Mouse (Mus musculus) heart, embryonic 15.5 days (tissue): ENCODE measurements at regions not wholly inside any gene's neighbourhood (a gene's known extent, or its start where the extent isn't known, plus 50 kb on each side); places are given as distances from the start of the nearest gene placed in this dataset.

Source experiments
- ATAC-seq: fragments of 200-750 bp; cut with Nextera tagmentation; replicated peaks from 2 replicates; pipeline ENCODE4 v1.8.0; 2017; ENCODE audit warnings: low read depth, moderate TSS enrichment; ENCODE audit not compliant: insufficient number of reproducible peaks, insufficient read depth, low FRiP score
- H3K27ac ChIP-seq: fragments of 300-500 bp; sonication (generic); 2 replicates; pipeline ENCODE4 v1.5.1; 2015; ENCODE audit warnings: mild to moderate bottlenecking, inconsistent platforms
- H3K27me3 ChIP-seq: fragments of 300-500 bp; sonication (generic); 2 replicates; pipeline ENCODE4 v1.6.1; 2015; ENCODE audit warnings: inconsistent platforms
- H3K36me3 ChIP-seq: fragments of 300-500 bp; sonication (generic); 2 replicates; pipeline ENCODE4 v1.6.1; 2015; ENCODE audit warnings: mild to moderate bottlenecking, inconsistent platforms
- H3K4me1 ChIP-seq: fragments of 300-500 bp; sonication (generic); replicated peaks from 2 replicates; pipeline ENCODE4 v1.6.1; 2015; ENCODE audit warnings: inconsistent platforms
- H3K4me2 ChIP-seq: fragments of 300-500 bp; sonication (generic); 2 replicates; pipeline ENCODE4 v1.6.1; 2015; ENCODE audit warnings: inconsistent platforms, mild to moderate bottlenecking, moderate library complexity
- H3K4me3 ChIP-seq: fragments of 300-500 bp; sonication (generic); 2 replicates; pipeline ENCODE4 v1.5.1; 2015; ENCODE audit warnings: mild to moderate bottlenecking, inconsistent platforms
- H3K9ac ChIP-seq: fragments of 300-500 bp; sonication (generic); 2 replicates; pipeline ENCODE4 v1.6.1; 2015; ENCODE audit warnings: mild to moderate bottlenecking, inconsistent platforms
- H3K9me3 ChIP-seq: fragments of 300-500 bp; sonication (generic); replicated peaks from 2 replicates; pipeline ENCODE4 v1.6.1; 2016; ENCODE audit warnings: inconsistent platforms
- whole genome bisulfite sequencing: fragments of 180-500 bp; shearing (Covaris S2); methylation state at CpG from one replicate; pipeline ENCODE4 v1.1.7; 2015; ENCODE audit warnings: mixed read lengths; 5-methylcytosine and 5-hydroxymethylcytosine counted together

DNA sequence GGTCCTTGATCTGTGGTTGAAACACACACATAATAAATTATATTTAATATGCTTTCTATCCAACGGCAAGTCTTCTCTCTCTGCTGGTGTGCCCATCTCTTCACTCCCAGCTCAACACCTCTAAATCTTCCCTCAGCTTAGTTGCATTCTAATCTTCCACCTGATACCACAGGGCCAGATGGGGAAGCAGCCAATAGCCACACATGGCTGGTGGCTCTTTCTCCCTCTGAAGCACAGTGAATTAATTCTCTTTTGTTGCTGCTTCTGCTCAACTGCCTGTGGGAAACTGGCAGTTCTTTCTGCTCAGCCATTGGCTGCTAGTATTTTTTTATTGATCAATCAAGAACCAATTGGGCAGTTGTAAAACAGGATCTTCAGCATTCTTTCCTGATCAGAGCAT lies 750.0 kb downstream of the Serpinb8 start:
- Histone ChIP-seq H3K9ac (no peak overlapping the region), H3K27me3 (no peaks in the 10 kb centered on the region), H3K36me3 (no peaks in the 10 kb centered on the region), H3K9me3 (no peaks in the 10 kb centered on the region), H3K4me3 (no peak overlapping the region), H3K27ac (no peak overlapping the region), H3K4me2 (no peak overlapping the region), H3K4me1 (no peaks in the 10 kb centered on the region)
- 74% methylated on average over 1 of the region's 1 CpGs for WGBS
- ATAC-seq: no peak

DNA sequence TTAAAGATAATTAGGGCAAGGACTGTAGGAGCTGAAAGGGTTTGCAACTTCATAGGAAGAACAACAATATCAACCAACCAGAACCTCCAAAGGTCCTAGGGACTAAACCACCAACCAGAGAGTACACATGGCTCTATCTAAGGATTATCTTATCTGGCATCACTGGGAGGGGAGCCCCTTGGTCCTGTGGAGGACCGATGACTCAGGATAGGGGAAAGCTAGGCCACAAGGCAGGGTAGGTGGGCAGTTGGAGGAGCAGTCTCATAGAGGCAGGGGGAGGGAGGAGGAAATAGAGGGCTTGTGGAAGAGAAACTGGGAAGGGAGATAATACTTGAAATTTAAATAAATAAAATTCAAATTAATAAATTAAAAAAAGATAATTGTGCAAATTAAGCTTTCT lies 751.5 kb downstream of the Serpinb8 start:
- WGBS: 48% methylated on average over 1 of the region's 1 CpGs
- H3K36me3 ChIP-seq: no peaks in the 10 kb centered on the region
- no peak overlapping the region for H3K4me2 ChIP-seq
- no peaks in the 10 kb centered on the region for H3K27me3 ChIP-seq
- no peak for ATAC-seq
- no peaks in the 10 kb centered on the region for H3K4me1 ChIP-seq
- no peaks in the 10 kb centered on the region for H3K9me3 ChIP-seq
- no peak overlapping the region for H3K27ac ChIP-seq
- H3K9ac ChIP-seq: no peak overlapping the region
- no peak overlapping the region for H3K4me3 ChIP-seq

GRCm38 (mm10) chr1:108363788-108364187 lies 774.0 kb downstream of the Serpinb8 start:
- 47% methylated on average over 2 of the region's 2 CpGs for WGBS
- no peak overlapping the region for H3K4me3 ChIP-seq
- ATAC-seq: no peak
- H3K4me2 ChIP-seq: no peak overlapping the region
- no peak overlapping the region for H3K27ac ChIP-seq
- H3K9me3 ChIP-seq: no peaks in the 10 kb centered on the region
- H3K36me3 ChIP-seq: no peaks in the 10 kb centered on the region
- no peaks in the 10 kb centered on the region for H3K4me1 ChIP-seq
- no peaks in the 10 kb centered on the region for H3K27me3 ChIP-seq
- H3K9ac ChIP-seq: no peak overlapping the region

DNA sequence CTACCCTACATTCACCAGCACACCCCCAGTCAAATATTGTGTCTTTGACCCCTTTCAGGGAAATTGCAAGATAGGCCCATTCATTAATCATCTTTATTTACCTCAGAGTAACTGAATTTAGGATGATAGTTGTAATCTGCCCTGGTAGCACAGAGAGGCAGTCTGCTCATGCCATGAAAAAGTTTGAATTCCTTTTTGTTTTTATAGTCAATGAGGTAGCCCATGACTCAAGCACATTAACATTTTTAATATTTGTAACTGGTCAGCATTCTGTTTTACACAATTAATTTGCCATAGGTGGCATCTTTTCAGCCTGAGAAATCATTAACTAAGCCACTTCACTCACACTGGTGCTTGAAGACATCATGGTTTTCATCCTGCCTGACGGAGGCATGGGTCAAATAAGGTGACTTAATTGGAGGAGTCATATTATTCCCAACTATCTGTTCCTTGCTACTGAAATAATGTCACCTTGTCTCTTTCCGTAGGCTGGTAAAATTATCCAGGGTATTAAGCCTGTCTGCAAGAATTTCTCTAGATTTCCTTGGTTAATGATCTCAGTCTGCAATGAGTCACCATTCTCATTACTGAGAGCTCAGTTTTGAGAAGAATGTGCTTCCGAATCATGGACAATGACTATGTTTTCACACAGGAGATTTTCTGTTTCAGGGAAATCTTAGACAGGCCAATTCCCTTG lies 780.2 kb downstream of the Serpinb8 start:
- Histone ChIP-seq H3K27ac (no peak overlapping the region), H3K36me3 (no peaks in the 10 kb centered on the region), H3K4me1 (no peaks in the 10 kb centered on the region), H3K9ac (no peak overlapping the region), H3K9me3 (no peaks in the 10 kb centered on the region), H3K27me3 (no peaks in the 10 kb centered on the region), H3K4me2 (no peak overlapping the region), H3K4me3 (no peak overlapping the region)
- WGBS: 73% methylated on average over 3 of the region's 3 CpGs
- ATAC-seq: no peak

GRCm38 (mm10) chr1:108389930-108390329 lies 800.1 kb downstream of the Serpinb8 start:
- H3K9me3 ChIP-seq: no peaks in the 10 kb centered on the region
- H3K27me3 ChIP-seq: no peaks in the 10 kb centered on the region
- H3K36me3 ChIP-seq: no peaks in the 10 kb centered on the region
- ATAC-seq: no peak
- H3K27ac ChIP-seq: no peak overlapping the region
- H3K4me2 ChIP-seq: no peak overlapping the region
- no peaks in the 10 kb centered on the region for H3K4me1 ChIP-seq
- no peak overlapping the region for H3K4me3 ChIP-seq
- no peak overlapping the region for H3K9ac ChIP-seq

DNA sequence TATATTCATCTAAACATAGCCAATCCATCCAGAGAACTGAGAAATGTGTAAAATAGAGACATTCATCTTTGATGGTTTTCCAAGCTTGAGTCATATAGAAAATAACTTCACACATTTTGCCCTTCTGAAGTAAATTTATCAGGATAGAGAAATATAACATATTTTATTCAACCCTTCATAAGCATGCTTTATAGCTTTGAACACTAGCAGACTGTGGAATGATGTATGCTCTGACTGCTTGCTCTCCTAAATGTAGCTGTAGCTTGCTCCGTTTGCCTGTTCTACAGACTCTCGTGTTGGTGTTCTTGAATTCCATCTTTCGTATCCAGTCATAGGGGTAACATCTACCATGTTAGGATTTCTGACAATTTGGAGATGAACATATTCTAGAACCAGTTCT lies 800.7 kb downstream of the Serpinb8 start:
- Histone ChIP-seq H3K4me3 (no peak overlapping the region), H3K27ac (no peak overlapping the region), H3K4me1 (no peaks in the 10 kb centered on the region), H3K27me3 (no peaks in the 10 kb centered on the region), H3K9me3 (no peaks in the 10 kb centered on the region), H3K4me2 (no peak overlapping the region), H3K9ac (no peak overlapping the region), H3K36me3 (no peaks in the 10 kb centered on the region)
- 83% methylated on average over 3 of the region's 3 CpGs for WGBS
- no peak for ATAC-seq

- Histone ChIP-seq H3K27ac (no peak overlapping the region), H3K27me3 (no peaks in the 10 kb centered on the region), H3K4me2 (no peak overlapping the region), H3K4me1 (no peaks in the 10 kb centered on the region), H3K9me3 (no peaks in the 10 kb centered on the region), H3K9ac (no peak overlapping the region), H3K4me3 (no peak overlapping the region), H3K36me3 (no peaks in the 10 kb centered on the region)
- ATAC-seq: no peak
Measured at GRCm38 (mm10) chr1:108439845-108440244, 850.0 kb downstream of the Serpinb8 start.

DNA sequence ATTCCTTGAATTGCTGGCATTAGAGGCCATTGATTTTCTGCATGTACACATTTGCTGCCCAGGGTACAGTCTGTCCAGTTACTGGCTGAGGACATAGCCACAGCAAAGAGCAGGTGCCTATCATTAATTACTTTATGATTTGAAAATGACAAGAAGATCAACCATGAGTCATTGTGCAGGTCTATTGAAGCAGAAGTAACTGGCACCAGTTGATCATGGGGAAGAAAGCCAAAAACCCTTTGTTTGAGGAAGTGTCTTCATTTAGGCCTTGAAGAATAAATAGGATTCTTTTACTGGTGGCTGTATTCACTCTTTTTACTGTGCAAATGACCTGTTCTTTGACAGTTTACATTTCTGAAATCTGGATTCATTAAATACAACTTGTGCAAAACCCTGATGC lies 863.0 kb downstream of the Serpinb8 start:
- H3K4me1 ChIP-seq: no peaks in the 10 kb centered on the region
- no peaks in the 10 kb centered on the region for H3K27me3 ChIP-seq
- H3K9ac ChIP-seq: no peak overlapping the region
- no peak overlapping the region for H3K27ac ChIP-seq
- no peak overlapping the region for H3K4me3 ChIP-seq
- ATAC-seq: no peak
- no peak overlapping the region for H3K4me2 ChIP-seq
- H3K9me3 ChIP-seq: no peaks in the 10 kb centered on the region
- H3K36me3 ChIP-seq: no peaks in the 10 kb centered on the region

- Histone ChIP-seq H3K4me3 (no peak overlapping the region), H3K27ac (no peak overlapping the region), H3K4me1 (no peaks in the 10 kb centered on the region), H3K9me3 (no peaks in the 10 kb centered on the region), H3K27me3 (no peaks in the 10 kb centered on the region), H3K9ac (no peak overlapping the region), H3K4me2 (no peak overlapping the region), H3K36me3 (no peaks in the 10 kb centered on the region)
- WGBS: 64% methylated on average over 2 of the region's 2 CpGs
- ATAC-seq: no peak
Measured at GRCm38 (mm10) chr1:108472031-108472430, 882.2 kb downstream of the Serpinb8 start.

DNA sequence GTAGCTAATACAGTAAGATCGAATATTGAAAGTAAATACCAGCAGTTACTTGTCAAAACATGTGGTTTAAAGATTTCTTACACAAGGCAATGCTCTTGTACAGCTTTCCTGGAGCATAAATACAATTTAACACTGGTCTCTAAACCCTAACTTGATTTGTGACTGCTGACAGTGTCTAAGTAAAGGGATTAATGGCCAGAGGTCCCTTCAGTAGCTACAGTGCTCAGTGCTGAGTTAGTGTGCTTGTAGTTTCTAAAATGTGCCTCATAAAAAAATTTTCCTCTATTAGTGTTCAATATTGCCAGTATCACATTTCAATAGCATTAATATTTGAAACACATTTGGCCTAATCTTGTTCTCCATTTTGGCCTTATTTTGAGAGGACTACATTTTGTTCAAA lies 909.0 kb downstream of the Serpinb8 start:
- no peaks in the 10 kb centered on the region for H3K4me1 ChIP-seq
- H3K27ac ChIP-seq: no peak overlapping the region
- 50% methylated on average over 1 of the region's 1 CpGs for WGBS
- H3K4me3 ChIP-seq: no peak overlapping the region
- no peak overlapping the region for H3K4me2 ChIP-seq
- no peak for ATAC-seq
- H3K9me3 ChIP-seq: no peaks in the 10 kb centered on the region
- no peak overlapping the region for H3K9ac ChIP-seq
- H3K36me3 ChIP-seq: no peaks in the 10 kb centered on the region
- no peaks in the 10 kb centered on the region for H3K27me3 ChIP-seq

GRCm38 (mm10) chr1:108527424-108527823 lies 937.6 kb downstream of the Serpinb8 start:
- H3K4me2 ChIP-seq: no peak overlapping the region
- ATAC-seq: no peak
- H3K27ac ChIP-seq: no peak overlapping the region

GRCm38 (mm10) chr1:108538238-108538637 lies 948.4 kb downstream of the Serpinb8 start:
- H3K9ac ChIP-seq: no peak overlapping the region

More at GRCm38 (mm10) chr1:108527424-108527823, 937.6 kb downstream of the Serpinb8 start:
- Histone ChIP-seq H3K36me3 (no peaks in the 10 kb centered on the region), H3K27me3 (no peaks in the 10 kb centered on the region), H3K4me1 (no peaks in the 10 kb centered on the region), H3K4me3 (no peak overlapping the region), H3K9me3 (no peaks in the 10 kb centered on the region), H3K9ac (no peak overlapping the region)
- 67% methylated on average over 2 of the region's 2 CpGs for WGBS

More at GRCm38 (mm10) chr1:108538238-108538637, 948.4 kb downstream of the Serpinb8 start:
- no peak overlapping the region for H3K27ac ChIP-seq
- H3K4me3 ChIP-seq: no peak overlapping the region
- H3K4me2 ChIP-seq: no peak overlapping the region
- H3K9me3 ChIP-seq: no peaks in the 10 kb centered on the region
- no peaks in the 10 kb centered on the region for H3K27me3 ChIP-seq
- no peak for ATAC-seq
- no peaks in the 10 kb centered on the region for H3K36me3 ChIP-seq
- H3K4me1 ChIP-seq: no peaks in the 10 kb centered on the region
- WGBS: 65% methylated on average over 11 of the region's 11 CpGs
